Mouse (Mus musculus) retina, postnatal 1 day (tissue): ENCODE data around the gene Sphk2.
A peak's percentile ranks its signal among the peaks of the same experiment; 100 is the strongest.

ENCODE experiments used
- DNase-seq: peaks from one replicate; pipeline ENCODE4 v3.0.0-alpha.2; 2012

Gene Sphk2

DNA sequence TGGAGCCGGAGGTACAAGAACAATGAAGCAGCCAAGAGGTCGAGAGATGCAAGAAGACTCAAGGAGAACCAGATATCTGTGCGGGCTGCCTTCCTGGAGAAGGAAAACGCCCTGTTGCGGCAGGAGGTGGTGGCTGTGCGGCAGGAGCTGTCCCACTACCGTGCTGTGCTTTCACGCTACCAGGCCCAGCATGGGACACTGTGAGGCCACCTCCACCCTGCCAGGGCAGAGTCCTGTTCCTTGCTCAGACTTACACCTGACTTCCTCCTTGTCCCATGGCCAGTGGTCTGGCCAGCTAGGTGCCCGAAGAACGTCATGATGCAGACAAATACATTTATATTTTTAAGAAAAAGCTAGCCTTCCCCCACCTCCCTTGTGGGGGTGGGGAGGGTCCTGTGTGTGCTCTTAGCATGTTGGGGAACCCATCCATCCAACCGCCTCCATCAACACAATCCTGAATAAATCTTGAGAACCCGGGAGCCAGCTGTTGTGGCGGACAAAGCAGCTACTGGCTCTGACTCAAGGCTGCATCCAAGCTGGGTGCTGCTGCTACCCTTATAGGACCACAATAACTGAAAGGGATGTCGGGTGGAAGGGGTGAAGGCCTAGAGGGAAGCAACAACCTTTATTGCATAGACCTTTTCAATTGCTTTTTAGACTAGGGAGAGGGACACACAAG lies 8.0 kb downstream of the Sphk2 start:
- DNase-seq = no peak

- DNase-seq = peak; percentile 68
Observed at GRCm38 (mm10) chr7:45709036-45709435, 8.8 kb downstream of the Sphk2 start.

DNA sequence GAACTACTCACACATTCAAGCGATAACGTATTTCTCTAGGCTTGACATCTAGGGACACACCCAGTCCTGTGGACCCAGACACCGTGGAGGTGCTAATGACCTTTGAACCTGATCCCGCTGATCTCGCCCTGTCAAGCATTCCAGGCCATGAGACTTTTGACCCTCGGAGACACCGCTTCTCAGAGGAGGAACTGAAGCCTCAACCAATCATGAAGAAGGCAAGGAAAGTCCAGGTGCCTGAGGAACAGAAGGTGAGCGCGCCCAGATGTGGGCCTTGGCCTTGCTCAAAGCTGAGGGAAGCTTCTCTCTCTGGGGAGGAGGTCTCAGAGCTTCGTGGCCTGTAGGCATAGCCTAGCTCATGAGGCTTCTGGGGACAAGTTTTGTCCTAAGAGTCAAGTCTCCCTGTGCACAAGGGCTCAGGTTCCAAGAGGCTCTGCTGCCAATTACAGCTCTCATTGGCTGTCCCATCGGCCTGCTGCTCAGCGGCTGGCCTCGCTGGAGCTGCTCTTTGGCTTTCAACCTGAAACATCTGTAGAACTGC lies 9.5 kb downstream of the Sphk2 start:
- DNase-seq = no peak

GRCm38 (mm10) chr7:45707375-45707967 lies 10.3 kb downstream of the Sphk2 start:
- peak; percentile 96 for DNase-seq

DNA sequence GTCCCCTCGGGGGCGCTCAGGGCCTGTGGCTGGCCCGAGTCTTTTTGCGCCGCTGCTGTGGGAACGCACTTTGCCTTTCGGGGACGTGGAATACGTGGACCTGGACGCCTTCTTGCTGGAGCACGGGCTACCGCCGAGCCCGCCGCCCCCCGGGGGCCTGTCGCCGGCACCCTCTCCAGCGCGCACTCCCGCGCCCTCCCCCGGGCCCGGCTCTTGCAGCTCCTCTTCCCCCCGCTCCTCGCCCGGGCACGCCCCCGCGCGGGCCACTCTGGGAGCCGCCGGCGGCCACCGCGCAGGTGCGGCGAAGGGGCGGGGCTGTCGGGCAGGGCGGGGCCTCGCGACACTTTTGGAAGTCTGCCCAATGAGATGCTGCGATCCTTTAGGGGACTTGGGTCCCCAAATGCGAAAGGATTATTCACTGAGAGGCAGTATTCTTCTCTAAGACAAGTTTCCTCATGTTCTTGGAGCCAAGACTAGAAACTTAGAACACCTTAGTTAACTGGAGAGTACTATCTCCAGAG lies 11.0 kb downstream of the Sphk2 start:
- peak; percentile 85 for DNase-seq

GRCm38 (mm10) chr7:45705873-45706281 lies 11.9 kb downstream of the Sphk2 start:
- peak; percentile 72 for DNase-seq

- no peak for DNase-seq
Observed at GRCm38 (mm10) chr7:45705443-45705864, 12.3 kb downstream of the Sphk2 start.

DNA sequence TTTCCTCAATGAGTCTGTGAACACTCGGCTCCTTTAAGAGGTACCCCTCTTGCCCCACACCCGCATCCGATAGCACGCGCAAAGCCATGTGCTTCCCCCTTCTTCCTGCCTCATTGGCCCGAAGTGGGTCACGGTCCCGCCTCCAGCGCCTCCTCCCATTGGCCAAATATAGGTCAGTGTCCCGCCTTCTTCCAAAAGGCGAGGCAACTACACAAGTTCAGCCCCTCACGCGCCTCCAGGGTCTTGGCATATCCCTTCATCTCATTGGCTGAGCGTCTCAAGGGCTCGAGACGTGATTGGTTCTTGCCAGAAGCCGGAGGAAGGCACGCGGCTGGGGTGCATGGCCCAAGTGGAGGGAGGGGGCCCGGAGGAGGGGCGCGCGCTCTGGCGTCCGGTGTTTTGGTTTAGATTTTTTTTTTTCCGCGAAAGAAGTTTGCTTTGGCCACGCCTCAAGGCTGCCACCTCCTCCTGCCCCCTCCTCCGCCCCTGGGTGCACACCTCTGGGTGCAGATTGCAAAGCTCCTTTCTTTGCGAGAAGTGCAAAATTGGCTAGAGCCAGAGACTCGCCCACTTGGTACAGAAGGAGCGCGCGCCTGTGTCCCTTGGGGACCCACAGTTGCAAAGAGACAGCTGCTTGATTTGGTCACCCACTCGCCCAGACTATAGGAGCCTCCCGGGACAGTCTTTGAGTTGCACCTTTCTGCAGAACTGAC lies 12.9 kb downstream of the Sphk2 start, which contains the start of gene Dbp:
TSS of gene Dbp (plus strand) at position 359 of the 713 bp plus-strand sequence.
- peak; percentile 100 for DNase-seq

GRCm38 (mm10) chr7:45704046-45704559 lies 13.7 kb downstream of the Sphk2 start:
- DNase-seq = peak; percentile 97

GRCm38 (mm10) chr7:45703521-45704033 lies 14.2 kb downstream of the Sphk2 start:
- no peak for DNase-seq

GRCm38 (mm10) chr7:45702809-45703520 lies 14.8 kb downstream of the Sphk2 start:
- no peak for DNase-seq

DNA sequence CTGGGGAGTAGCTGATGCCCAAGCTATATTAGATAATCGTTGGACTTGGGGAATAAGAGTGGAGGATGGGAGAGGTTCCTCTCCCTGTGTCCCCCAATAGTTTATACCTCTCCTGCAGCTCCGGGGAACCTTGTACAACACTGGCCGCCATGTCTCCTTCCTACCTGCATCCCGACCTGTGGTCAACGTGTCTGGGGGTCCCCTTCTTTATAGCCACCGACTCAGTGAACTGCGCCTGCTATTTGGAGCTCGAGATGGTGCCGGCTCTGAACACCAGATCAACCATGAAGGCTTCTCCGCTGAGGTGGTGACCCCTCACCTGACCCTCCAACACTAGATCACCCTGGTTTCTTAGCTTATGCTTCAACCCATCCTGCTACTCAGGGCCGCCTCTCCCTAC lies 15.5 kb downstream of the Sphk2 start:
- no peak for DNase-seq

- DNase-seq = no peak
Observed at GRCm38 (mm10) chr7:45701607-45702006, 16.2 kb downstream of the Sphk2 start.

GRCm38 (mm10) chr7:45701072-45701471 lies 16.7 kb downstream of the Sphk2 start:
- DNase-seq = no peak

DNA sequence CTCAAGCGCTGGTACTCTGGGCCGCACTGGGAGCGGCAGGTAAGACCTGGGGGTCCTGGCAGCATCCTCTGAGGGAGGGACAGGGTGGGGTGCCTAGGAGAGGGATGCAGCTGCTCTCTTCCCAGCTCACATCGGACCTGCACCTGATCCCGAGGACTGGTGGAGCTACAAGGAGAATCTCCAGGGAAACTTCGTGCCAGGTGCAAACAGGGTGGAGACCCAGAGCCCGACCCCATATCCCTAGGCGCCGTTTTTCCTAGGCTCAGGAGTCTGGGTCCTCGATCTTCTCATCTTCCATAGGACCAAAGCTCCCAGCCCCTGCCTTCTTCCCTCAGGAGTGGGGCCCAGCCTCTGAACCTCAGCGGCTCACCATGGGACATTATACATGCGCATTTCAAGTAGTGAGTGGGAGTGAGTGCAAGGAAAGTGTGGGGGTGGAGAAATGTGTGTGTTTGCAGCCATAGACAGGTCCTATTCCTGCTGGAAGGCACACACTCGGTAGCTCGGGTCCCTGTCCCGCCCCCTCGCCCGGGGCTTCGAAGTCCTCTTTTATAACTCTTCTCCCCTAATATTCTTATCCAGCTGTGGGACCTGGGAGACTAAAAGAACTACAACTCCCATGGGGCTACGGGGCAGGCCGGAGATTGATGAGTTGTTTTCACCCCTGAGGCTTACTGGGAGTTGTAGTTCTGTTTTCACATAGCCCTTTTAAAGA lies 17.3 kb downstream of the Sphk2 start:
- DNase-seq = peak; percentile 79

GRCm38 (mm10) chr7:45699523-45700141 lies 18.2 kb downstream of the Sphk2 start, which contains the start of gene Car11:
Gene Car11, plus strand, starts transcription at chr7:45699843.
- peak; percentile 35 for DNase-seq

- DNase-seq = no peak
Observed at GRCm38 (mm10) chr7:45697894-45698293, 19.9 kb downstream of the Sphk2 start.

DNA sequence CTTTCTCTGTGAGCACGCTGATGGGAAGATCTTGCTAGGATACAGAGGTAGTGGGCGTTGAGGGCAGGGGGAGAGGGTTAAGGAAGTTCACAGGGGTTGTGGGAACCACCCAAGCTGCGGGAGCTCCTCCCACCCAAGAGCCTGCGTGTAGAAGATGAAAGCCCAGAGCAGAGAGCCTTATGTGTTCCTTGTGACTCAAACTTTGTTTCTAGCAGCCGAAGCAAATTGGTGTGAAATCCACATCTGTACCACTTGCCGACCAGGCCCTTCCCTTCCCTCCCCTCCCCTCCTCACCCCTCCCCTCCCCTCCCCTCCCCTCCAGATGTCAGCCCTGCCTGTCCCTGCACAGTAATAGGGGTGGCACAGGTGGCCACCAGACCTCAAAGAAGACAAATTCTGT lies 22.7 kb downstream of the Sphk2 start:
- no peak for DNase-seq

DNA sequence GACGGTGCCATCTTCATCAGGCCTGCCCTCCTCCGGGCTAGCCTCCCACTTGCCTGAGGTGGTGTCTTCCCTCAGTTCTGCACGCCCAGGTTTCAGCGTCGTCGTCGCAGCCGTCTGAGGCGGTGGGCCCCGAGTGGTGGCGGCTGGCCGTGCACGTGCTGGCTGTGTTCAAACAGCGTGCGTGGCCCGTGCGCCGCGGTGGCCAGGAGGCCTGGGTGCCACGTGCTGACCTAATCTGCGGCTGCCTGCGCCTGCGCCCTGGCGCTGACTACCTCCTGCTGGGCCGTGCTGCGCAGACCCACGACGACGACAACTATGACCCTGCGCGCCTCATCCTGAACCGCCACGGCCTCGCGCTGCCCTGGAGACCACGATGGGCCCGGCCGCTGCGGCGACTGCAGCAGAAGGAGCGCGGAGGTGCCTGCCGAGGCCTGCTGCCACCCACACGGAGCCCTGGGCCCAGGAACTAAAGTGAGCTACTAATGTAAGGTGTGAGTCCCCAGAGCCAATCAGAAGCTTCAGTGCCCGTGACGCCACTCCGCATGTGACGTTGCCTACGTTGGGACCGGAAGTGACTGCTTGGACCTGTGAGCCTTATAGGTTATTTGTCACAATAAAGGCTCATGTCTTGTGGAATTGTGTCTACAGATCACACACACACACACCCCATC lies 23.7 kb downstream of the Sphk2 start, which contains the start of gene Sec1:
TSS of gene Sec1 (minus strand) at position 482 of the 671 bp plus-strand sequence.
- DNase-seq = no peak

GRCm38 (mm10) chr7:45692364-45692763 lies 25.4 kb downstream of the Sphk2 start:
- DNase-seq = no peak
